Mouse (Mus musculus) small intestine, adult 2 months (tissue): ENCODE measurements at regions not wholly inside any gene's neighbourhood (a gene's known extent, or its start where the extent isn't known, plus 50 kb on each side); places are given as distances from the start of the nearest gene placed in this dataset.

Experiments used
- CTCF ChIP-seq: fragments of 200-500 bp; IDR thresholded peaks from 2 replicates; pipeline ENCODE4 v1.5.1; 2012; ENCODE audit warnings: low read depth, mild to moderate bottlenecking, control low read depth, inconsistent platforms, low read length, moderate library complexity, mixed read lengths; ENCODE audit not compliant: insufficient replicate concordance, insufficient read length; ENCODE audit errors: extremely low read depth
- POLR2A ChIP-seq: fragments of 200-500 bp; IDR thresholded peaks from 2 replicates; pipeline ENCODE4 v1.6.1; 2012; ENCODE audit warnings: low read depth, mild to moderate bottlenecking, control low read depth, inconsistent platforms, low read length, moderate library complexity

DNA sequence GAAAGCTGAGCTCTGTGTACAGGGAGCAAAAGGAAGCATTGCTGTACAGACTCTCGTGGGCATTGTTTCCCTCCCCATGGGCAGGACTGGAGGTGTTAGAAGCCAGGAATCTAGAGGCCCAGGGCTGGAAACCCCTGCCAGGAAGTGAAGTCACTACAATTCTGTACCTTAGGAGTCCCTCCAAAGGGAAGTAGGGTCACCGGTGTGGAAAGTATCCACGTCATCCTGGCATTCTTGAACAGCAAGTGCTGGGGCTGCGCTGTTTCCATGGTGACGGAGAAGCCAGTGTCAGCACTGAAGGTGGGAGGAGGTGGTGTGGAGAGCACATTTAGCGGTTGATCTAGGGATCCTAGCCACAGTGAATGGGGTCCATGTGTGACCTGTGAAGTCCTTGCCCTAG lies 174.1 kb downstream of the 1810013L24Rik start:
- TF ChIP-seq CTCF (no peak), POLR2A (no peak)
